Mouse (Mus musculus) liver, adult 2 months (tissue): Measurements from ENCODE around the gene Ptgfrn.

Source experiments
- CTCF ChIP-seq: fragments of 200-500 bp; IDR thresholded peaks from 2 replicates; pipeline ENCODE4 v1.5.1; 2011; ENCODE audit warnings: low read depth, low read length, control low read depth
- POLR2A ChIP-seq: fragments of 200-500 bp; IDR thresholded peaks from 2 replicates; pipeline ENCODE4 v1.6.1; 2011; ENCODE audit warnings: low read length, control low read depth; ENCODE audit not compliant: insufficient read depth; ENCODE audit errors: extremely low read depth

DNA sequence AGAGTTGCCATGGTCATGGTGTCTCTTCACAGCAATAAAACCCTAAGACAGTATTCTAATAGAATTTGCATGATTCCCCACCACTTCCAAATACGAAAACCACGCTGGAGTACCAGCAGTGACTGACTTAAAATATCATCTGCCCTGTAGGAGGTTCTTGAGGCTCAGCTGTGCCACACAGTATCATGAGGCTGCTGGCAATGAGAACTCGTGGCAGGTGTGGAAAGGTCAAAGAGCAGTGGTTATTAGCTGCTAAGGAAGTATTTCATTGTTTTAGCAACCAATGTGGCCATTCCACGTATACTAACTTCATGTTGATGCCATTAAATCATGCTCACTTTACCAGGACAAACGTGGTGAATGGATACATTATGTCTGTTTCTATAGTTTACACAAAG lies 98.9 kb downstream of the Ptgfrn start:
- TF ChIP-seq CTCF (no peak), POLR2A (no peak)
